Mouse (Mus musculus): ENCODE measurements at regions not wholly inside any gene's neighbourhood (a gene's known extent, or its start where the extent isn't known, plus 50 kb on each side); places are given as distances from the start of the nearest gene placed in this dataset.
"Not testable (repeated sequence)": the region's sequence is repeated elsewhere in the genome, so short reads cannot be mapped to it uniquely, and the experiment has no call there.

- DNase-seq (ENCODE audit: low spot score in 2 of 2): peak; percentile 6 to 56
These were observed 841.6 kb upstream of the Adam24 start for GRCm38 (mm10) chr8:39833251-39833650.

GRCm38 (mm10) chr8:39846854-39847253, 828.0 kb upstream of the Adam24 start:
- DNase-seq (ENCODE audit: low spot score in 2 of 2): no peak

GRCm38 (mm10) chr8:39862544-39862943, 812.3 kb upstream of the Adam24 start:
- peak in 1 of 2 experiments; percentile 8 for DNase-seq (ENCODE audit: low spot score in 2 of 2)

GRCm38 (mm10) chr8:39902251-39902650, 772.6 kb upstream of the Adam24 start:
- no peak for DNase-seq (ENCODE audit: low spot score in 2 of 2)

GRCm38 (mm10) chr8:39912926-39913325, 762.0 kb upstream of the Adam24 start:
- DNase-seq (ENCODE audit: low spot score in 2 of 2): no peak

GRCm38 (mm10) chr8:39921336-39921735, 753.5 kb upstream of the Adam24 start:
- DNase-seq (ENCODE audit: low spot score in 2 of 2): no peak

- no peak for DNase-seq (ENCODE audit: low spot score in 2 of 2)
These were observed 751.1 kb upstream of the Adam24 start for GRCm38 (mm10) chr8:39923741-39924140.

- no peak for DNase-seq (ENCODE audit: low spot score in 2 of 2)
These were observed 724.5 kb upstream of the Adam24 start for GRCm38 (mm10) chr8:39950178-39950896.

- DNase-seq (ENCODE audit: low spot score in 2 of 2): no peak
These were observed 720.4 kb upstream of the Adam24 start for GRCm38 (mm10) chr8:39954497-39954896.

GRCm38 (mm10) chr8:39954924-39955323, 720.0 kb upstream of the Adam24 start:
- DNase-seq (ENCODE audit: low spot score in 2 of 2): no peak

GRCm38 (mm10) chr8:40005207-40005837, 669.6 kb upstream of the Adam24 start:
- no peak for DNase-seq (ENCODE audit: low spot score in 2 of 2)

- DNase-seq (ENCODE audit: low spot score in 2 of 2): no peak
These were observed 655.5 kb upstream of the Adam24 start for GRCm38 (mm10) chr8:40019281-40019943.

GRCm38 (mm10) chr8:40064145-40064544, 610.7 kb upstream of the Adam24 start:
- DNase-seq (ENCODE audit: low spot score in 2 of 2): no peak

GRCm38 (mm10) chr8:40071131-40071530, 603.7 kb upstream of the Adam24 start:
- no peak for DNase-seq (ENCODE audit: low spot score in 2 of 2)

GRCm38 (mm10) chr8:40080976-40081375, 593.9 kb upstream of the Adam24 start:
- not testable (repeated sequence) for DNase-seq (ENCODE audit: low spot score in 2 of 2)

GRCm38 (mm10) chr8:40084129-40084528, 590.7 kb upstream of the Adam24 start:
- DNase-seq (ENCODE audit: low spot score in 2 of 2): no peak

GRCm38 (mm10) chr8:40089377-40089776, 585.5 kb upstream of the Adam24 start:
- DNase-seq (ENCODE audit: low spot score in 2 of 2): no peak

GRCm38 (mm10) chr8:40124402-40124801, 550.5 kb upstream of the Adam24 start:
- no peak for DNase-seq (ENCODE audit: low spot score in 2 of 2)

- no peak for DNase-seq (ENCODE audit: low spot score in 2 of 2)
These were observed 547.7 kb upstream of the Adam24 start for GRCm38 (mm10) chr8:40127141-40127540.

- DNase-seq (ENCODE audit: low spot score in 2 of 2): peak; percentile 10 to 68
These were observed 542.1 kb upstream of the Adam24 start for GRCm38 (mm10) chr8:40132662-40133257.

- peak; percentile 76 to 83 for DNase-seq (ENCODE audit: low spot score in 2 of 2)
These were observed 523.7 kb upstream of the Adam24 start for GRCm38 (mm10) chr8:40150911-40151797.
